Mouse (Mus musculus): ENCODE results near the gene Trip11.

The Trip11 gene

DNA sequence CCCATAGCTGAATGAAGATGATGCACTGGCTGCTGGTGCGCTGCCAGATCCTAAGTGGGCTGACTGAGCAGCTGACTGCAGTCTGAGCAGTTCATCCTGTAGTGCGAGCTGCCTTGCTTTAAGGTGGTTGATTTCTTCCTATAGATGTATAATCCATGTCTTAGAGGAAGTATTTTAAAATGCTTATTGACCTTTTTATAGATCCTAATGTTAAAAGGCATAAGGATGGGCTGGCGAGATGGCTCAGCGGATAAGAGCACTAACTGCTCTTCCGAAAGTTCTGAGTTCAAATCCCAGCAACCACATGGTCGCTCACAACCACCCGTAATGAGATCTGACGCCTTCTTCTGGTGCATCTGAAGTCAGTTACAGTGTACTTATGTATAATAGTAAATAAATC, 14.1 kb downstream of the Trip11 start:
- no peak for ATAC-seq (ENCODE audit: insufficient number of reproducible peaks, low FRiP score, low TSS enrichment)

DNA sequence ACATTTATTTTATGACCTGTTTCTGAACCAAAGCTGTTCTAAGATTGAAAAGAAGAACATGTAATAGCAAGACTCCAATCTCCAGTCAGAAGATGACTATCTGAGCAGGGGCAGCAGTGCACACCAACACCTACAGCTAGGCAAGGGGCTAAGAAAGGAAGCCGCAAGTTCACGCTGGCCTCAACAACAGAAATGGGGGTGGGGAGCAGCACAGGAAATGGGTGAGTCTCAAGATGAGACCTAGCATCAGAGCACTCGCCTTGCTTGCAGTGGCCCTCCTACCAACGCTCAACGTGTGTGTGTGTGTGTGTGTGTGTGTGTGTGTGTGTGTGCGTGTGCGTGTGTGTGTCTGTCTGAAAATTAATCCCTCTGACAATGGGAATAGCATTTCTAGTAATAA, 16.0 kb downstream of the Trip11 start:
- ATAC-seq (ENCODE audit: insufficient number of reproducible peaks, low FRiP score, low TSS enrichment): no peak

DNA sequence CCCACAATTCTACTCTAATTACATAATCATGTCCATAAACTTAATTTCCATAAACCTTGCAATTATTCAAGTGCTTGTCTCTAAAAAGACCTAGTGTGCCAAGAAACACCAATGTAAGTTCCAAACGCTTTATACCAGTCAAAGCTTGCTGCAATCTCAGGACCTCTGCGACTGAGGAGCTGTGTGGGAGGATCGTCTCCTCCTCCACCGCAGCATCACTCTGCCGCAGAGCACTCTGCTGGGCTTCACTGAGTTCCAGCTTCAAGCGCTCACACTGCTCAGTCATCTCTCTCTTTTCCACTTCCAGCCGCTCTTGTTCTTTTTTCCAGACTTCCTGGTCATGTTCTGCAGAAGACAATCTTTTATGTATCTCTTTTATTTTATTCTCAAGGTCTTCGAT, 19.8 kb downstream of the Trip11 start:
- no peak for ATAC-seq (ENCODE audit: insufficient number of reproducible peaks, low FRiP score, low TSS enrichment)

DNA sequence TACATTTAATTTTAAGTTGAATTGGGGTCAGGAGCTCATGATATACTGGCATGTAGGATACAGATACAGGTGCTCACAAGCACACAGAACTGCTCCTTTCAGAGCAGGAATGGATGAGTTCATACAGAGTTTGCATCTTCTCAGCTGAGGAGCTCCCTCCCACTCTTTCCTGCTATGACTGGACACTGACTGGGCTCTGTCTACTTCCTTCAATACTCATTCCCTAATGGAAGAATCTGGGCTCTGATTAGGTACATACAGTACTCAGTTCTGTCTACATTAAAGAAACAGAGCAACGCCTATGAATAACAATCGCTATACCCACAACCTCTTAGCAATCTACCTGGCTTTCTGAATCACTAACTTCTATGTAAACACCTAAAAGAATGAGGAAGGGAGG, 20.2 kb downstream of the Trip11 start:
- no peak for ATAC-seq (ENCODE audit: insufficient number of reproducible peaks, low FRiP score, low TSS enrichment)

DNA sequence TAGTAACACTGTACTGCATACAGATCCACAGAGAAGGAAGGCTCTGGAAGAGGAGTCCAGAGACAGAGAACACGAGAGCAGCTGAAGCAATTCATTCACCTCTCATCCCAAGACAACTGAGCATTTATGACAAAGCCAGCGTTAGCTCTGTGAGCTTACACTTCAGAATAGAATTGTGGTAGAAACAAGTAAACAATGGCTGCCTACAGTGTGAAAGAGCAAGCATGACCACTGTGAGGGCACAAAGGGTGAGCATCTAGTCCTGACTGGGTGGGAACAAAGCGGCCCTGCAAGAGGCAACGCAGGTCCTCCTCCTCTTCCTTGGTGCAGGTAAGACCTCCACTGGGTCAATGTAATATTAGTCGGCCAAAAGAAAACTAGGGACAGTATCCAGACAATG, 22.0 kb downstream of the Trip11 start:
- no peak for ATAC-seq (ENCODE audit: insufficient number of reproducible peaks, low FRiP score, low TSS enrichment)

DNA sequence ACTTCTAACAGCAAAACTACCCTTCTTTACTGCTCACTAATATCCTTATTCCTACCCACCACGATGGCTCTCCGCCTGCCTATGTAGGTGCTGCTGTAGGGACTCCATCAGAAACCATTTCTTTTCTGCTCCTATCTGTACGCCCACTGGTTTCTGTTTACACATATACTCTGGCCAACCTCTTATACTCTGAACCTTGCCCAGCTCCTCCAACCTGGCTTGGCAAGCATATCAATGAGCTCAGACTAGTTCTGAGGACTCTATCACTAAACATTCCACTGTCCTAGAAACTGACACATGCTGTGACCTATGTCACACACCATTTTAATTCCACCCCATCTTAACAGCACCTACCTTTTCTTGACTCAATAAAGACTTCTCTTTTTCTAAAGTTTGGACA, 23.7 kb downstream of the Trip11 start:
- no peak for ATAC-seq (ENCODE audit: insufficient number of reproducible peaks, low FRiP score, low TSS enrichment)

DNA sequence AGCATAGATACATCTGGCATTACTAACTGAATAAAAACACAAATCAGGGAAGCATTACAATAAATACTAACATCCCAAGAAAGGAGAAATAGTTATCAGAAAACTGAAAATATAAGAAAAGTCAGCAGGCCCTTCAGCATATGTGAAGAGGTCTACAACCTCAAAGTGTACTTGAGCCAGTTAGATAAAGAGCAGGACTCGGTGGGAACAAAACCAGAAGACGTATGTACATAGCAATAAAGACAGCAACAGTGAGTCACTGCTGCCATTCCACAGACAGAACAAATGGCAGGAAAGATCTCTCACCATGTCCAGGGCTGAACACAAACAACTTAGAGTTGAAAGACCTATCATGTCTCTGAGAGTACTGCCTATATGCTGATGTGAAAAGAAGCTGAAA, 24.8 kb downstream of the Trip11 start:
- no peak for ATAC-seq (ENCODE audit: insufficient number of reproducible peaks, low FRiP score, low TSS enrichment)

DNA sequence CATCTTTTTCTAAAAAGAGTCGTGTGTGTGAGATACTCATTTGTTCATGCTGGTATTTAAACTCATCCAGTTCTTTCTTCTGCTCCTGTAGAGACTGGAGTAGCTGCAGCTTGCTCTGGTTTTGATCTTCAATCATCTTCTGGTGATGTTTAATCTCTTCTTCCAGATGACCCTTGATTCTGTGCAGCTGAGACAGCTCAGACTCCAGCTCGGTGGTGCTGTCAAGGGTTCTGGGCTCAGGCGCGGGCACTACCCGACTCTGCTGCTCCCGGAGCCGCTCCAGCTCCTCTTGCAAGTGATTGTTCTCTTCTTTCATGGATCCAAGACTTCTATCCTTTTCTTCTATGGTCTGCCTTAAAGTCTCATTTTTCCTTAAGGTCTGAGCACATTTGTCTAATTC, 28.1 kb downstream of the Trip11 start:
- ATAC-seq (ENCODE audit: insufficient number of reproducible peaks, low FRiP score, low TSS enrichment): no peak

DNA sequence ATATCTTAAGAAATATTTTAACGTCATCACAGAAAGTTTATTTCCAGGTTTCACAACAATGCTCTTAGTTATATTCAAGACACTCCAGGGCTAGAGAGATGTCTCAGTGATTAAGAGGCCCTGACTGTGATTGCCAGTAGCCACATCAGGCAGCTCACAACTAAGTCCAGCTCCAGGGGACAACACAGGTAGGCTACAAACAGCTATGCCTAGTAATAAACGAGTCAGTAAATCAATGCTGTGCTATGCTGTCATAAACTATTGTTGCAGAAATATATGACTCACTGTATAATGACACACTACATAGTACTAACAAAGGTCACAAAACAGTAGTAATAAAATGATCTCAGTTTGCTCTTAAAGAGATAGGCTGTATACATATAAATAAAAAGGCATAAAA, 36.7 kb downstream of the Trip11 start:
- ATAC-seq (ENCODE audit: insufficient number of reproducible peaks, low FRiP score, low TSS enrichment): no peak

DNA sequence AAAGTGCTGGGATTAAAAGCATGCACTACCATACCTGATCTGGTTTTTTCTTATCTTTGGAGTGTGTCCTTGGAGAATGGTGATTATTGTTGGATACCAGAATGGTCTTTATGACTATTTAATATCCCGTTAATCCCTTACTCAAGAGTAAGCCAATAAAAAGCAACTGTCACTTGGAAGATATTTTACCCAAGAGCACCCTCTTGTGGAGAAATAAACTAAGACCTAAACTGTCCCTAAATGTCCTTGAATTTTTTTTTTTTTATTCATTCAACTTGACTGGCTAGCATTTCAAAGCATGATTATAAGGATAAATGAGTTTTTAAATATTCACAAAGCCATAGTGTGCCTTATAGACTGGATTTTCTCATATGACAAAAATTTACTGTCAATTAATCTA, 38.0 kb downstream of the Trip11 start:
- ATAC-seq (ENCODE audit: insufficient number of reproducible peaks, low FRiP score, low TSS enrichment): no peak

DNA sequence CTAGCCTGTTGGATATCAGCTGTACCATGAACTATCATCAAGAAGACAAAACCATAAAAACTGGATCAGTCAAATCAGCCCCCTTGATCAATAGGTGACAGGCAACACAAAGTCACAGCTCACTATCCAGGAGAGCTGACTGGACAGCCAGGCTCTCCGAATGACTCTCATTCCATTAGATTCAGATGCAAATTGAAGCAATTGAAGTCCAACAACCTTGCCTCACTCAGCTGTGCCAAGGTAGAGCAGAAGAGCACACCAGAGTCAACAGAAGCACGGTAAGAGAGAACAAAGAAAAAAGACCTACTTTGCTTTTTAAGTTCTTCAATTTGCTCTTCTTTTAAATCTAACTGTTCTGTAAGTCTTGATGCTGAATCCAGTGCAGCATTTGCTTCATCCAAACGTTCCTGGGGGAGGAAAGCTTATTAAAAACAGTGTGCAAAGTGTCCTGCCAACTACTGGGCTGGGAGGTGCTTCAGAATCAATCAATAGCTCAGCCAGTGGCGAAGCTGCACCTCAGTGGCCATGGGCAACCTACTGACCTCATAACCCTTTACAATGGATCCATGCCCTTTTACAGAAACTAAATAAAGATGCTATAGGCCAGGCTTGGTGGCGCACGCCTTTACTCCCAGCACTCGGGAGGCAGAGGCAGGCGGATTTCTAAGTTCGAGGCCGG, 50.6 kb downstream of the Trip11 start:
- no peak for ATAC-seq (ENCODE audit: insufficient number of reproducible peaks, low FRiP score, low TSS enrichment)

DNA sequence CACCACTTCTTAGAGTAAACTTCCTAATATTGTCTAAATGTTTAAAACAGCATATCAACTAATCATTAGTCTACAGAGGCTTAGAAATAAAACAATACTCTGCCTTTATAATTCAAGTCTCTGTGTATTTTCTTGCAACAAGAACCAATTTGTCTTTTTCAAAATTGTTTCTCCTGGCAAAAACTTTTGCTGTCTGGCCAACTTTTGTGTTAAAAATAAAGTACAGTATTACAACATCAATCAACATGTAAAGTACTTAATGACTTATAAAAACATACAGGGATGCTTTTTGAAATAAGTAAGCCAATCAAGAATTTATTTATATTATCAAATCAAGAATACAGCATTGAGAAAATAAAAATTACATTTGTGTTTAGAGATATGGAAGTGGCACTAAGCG, 52.8 kb downstream of the Trip11 start:
- no peak for ATAC-seq (ENCODE audit: insufficient number of reproducible peaks, low FRiP score, low TSS enrichment)

DNA sequence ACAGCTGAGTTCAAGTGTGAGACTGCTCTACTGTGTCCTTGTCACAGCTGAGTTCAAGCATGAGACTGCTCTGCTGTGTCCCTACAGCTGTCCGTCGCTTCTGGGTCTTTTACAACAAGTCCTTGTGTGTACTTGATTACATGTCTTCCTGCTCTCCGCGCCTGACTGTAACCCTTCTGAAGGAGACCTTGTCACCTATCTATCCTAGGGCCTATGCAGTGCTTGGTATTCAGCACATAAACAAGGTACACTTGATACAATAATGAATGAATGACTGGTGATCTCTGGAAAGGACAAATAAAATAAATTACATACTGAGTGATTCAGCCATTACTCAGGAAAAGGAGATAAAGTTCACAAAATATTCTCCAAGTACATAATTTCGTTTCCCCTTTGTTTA, 55.1 kb downstream of the Trip11 start:
- no peak for ATAC-seq (ENCODE audit: insufficient number of reproducible peaks, low FRiP score, low TSS enrichment)

DNA sequence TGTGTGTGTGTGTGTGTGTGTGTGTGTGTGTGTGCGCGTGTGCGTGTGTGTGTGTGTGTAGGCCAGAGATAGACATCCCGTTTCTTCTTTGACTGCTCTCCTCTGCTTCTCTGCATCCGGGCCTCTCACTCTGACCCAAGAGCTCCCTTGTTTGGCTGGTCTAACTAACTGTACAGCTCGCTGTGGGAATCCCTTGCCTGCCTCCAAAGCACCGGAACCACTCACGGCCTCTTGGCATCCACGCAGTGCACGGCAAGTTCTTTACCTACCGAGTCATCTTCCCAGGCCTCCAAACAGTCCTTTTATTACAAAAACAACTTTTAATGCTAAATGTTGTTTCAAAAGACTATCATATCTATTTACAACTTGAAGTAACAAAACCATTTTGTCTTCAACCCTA, 58.7 kb downstream of the Trip11 start:
- no peak for ATAC-seq (ENCODE audit: insufficient number of reproducible peaks, low FRiP score, low TSS enrichment)

DNA sequence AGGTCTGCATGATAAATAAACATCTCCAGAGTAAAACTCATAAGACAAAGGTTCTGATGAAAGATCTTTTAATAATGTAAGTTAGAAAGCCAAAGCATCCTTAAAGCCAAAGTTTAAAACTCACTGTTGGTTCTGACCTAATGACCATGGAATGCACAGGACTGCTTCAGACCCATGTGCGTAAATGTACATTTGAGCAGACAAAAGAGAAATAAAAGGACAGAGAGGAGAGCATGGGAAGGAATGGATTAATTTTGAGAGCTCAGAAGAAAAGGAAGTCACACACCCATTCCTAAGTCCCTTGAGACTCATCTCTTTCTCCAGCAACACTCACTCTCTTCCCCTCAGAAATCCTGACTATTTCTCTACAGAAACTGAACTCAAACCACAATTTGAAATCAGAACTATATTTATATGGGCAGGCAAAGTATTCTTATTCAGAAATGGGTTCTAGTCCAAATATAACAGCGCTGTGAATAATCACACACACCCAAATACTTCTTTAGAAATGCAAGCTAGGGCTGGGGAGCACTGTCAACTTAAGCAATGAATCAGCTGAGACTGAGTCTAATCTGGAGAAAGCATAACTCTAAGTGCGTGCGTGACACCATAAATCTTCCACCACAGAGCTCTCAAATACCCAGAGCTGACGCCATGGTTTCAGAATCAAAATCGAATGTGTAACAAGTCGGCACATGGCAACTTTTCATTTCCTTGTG, 61.1 kb downstream of the Trip11 start:
- no peak for ATAC-seq (ENCODE audit: insufficient number of reproducible peaks, low FRiP score, low TSS enrichment)

DNA sequence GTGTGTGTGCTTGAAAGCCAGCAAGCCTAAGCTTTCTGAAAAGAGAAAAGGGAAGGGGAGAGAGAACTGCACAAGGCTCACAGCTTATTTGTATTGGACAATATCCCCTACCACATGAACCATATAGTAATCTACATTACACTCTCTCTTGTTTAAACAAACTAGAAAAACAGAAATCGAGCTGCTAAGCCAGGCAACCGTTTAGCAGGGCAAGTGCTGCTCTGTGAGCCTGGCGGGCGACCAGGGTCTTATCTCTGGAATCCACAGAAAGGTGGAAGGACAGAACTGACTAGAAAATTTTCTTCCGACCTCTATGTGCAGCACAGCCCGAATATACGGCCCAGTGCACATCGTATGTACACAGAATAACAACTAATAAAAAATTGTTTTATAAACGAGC, 61.8 kb downstream of the Trip11 start:
- no peak for ATAC-seq (ENCODE audit: insufficient number of reproducible peaks, low FRiP score, low TSS enrichment)

DNA sequence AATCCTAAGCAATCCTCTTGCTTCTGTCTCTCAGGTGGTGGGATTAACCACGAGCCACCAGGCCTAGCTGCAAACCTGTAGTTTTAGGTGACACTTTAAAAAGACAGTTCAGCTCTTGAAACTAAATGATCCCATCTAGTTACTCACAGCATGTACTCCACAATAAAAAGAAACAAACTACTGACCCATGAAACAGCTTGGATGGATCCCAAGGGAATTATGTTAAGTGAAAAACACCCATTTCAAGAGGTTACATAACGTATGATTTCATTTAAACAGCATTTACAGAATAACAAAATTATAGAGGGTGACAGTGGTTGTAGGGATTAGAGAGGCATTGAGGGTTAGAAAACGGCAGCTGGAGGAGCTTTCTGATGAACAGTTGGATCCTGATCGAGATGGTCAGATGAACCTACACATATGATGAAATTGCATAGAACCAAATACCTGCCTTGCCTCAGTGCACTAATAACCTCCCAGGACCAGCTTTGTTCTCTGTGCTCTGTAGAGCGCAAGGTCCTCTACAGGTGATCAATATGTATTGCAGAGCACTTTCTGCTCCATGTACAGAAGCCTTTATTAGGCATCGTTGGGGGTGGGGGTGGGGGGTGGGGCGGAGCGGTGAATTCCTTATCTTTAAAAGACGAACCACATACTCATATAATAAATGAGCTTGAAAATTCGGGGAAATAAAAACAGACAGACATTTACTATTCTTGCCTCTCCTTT, 76.4 kb downstream of the Trip11 start:
- ATAC-seq (ENCODE audit: insufficient number of reproducible peaks, low FRiP score, low TSS enrichment): no peak

DNA sequence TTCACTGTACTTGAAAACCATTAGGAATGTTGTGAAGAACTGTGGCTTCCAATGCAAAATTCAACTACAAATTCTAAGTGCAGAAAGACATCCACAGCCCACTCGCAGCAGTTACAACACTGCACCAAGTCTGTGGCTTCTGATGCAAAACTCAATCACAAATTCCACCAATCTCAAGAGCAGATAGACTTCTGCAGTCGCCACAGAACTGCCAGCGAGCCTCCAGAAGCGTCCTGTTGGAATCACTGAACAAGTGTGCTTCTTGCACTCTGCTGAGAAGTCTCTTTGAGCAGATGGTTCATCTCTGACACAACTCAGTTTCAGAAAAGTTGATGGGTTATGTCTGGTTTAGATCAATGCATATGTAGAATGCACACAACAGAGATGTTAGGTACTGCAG, 78.4 kb downstream of the Trip11 start:
- no peak for ATAC-seq (ENCODE audit: insufficient number of reproducible peaks, low FRiP score, low TSS enrichment)

DNA sequence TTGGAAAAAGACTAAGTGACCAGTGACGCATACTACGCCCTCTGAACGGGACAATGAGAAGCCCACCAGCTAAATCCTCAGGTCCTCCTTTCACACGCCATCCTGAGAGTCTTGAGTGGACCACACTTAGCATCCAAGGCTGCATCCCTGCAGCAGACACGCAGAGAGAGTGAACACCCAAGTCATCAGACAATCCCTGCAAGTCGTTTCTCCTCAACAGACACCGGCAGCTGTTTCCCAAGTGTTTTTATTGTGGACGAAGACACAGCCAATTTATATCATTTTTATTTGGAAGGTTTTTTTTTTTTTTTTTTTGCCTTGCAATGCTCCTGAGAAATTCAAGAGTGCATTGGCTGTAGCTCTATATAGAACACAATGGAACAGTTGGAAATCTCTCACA, 79.3 kb downstream of the Trip11 start:
- no peak for ATAC-seq (ENCODE audit: insufficient number of reproducible peaks, low FRiP score, low TSS enrichment)

DNA sequence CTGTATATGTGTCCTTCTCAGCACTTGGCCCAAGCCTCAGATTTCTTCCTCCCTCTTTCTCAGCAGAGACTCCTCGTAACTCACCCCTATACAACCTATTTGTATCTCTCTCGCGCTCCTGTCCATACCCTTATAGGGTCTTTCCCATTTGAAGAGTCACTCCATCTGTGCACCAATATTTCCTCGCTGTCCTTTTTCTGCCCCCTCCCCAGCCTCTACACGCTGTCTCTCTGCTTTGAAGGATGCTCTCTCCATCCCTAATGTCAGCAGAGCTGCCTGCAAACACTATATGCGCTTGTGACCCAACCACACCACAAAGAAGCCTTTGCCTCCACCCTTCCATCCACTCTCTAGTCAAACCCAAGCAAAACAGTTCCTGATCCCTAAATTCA, 80.0 kb downstream of the Trip11 start:
- no peak for ATAC-seq (ENCODE audit: insufficient number of reproducible peaks, low FRiP score, low TSS enrichment)

DNA sequence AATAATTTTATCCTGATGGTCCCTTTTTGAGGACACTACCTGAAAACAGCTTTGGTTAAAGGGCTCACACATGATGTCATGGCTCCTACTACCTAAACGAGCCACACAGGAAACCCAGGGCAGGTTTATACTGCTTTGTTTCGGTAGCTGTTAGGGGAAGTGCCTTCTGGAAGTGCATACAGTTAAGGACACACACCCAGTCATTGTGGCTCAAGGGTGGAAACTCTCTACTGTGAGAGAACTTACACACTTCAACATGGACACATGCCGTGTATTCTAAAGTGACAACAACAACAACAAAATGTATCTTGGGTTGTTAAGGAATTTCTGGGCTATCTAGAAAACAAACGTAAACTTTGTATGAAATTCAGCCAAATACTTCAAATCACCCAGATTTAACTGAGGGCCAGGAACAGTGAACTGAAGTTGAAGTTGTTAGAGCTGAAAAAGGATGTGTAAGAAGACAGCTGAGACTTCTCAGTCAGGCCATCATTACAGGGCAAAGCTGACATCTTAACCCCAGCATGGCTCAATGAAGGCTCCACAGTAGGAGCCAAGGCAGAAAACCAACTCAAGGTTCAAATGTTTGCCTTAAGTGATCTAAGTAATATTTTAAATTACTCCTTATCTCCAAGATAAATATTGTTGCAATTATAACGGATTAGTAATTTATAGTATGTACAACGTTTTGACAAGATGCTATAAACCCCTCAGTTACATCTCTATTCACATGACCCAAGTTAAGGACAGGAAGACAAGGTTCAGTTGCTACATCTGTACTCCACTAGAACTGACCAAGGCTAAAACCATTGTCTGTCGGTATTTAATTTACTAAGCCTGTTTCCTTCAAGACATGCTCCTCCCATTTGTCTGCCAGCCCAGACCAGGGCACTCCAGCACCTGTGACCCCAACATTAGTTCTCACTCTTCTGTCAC, 80.6 kb downstream of the Trip11 start:
- no peak for ATAC-seq (ENCODE audit: insufficient number of reproducible peaks, low FRiP score, low TSS enrichment)
